Comparison of ENCODE assay signal across 8 mouse cellular contexts in genomic region chr8:85665146-85665545, GRCm38 (mm10). TPM values are rescaled to one million over a fixed set of nuclear protein-coding genes. Genes with fewer than 3 reads are reported as not detected.
DNase-seq lines count a peak whose midpoint lies in the region; ATAC-seq and TF ChIP-seq lines count a peak whose summit lies in the region.

No protein-coding gene starts in this region.

- ATAC-seq in hindbrain, embryonic 14.5 days (ENCODE audit: low FRiP score) = no peak
- ATAC-seq in hindbrain, embryonic 13.5 days (ENCODE audit: low FRiP score) = no peak
- peak; percentile 51; the same call in 1 of the 2 replicates for ATAC-seq in megakaryocyte, adult 5-6 weeks (ENCODE audit: poor library complexity, severe bottlenecking)
- ATAC-seq in megakaryocyte-erythroid progenitor cell, adult 5-6 weeks (replicated peaks; ENCODE audit: low FRiP score, low TSS enrichment, poor library complexity, severe bottlenecking) = no peak
- no peak for ATAC-seq in midbrain, embryonic 15.5 days (replicated peaks)

- peaks cover 43% of the 10 kb centered on the region for H3K36me3 ChIP-seq in hindbrain, embryonic 14.5 days (replicated peaks; ENCODE audit: control insufficient read depth, insufficient read depth)
- peaks cover 12% of the 10 kb centered on the region for H3K36me3 ChIP-seq in hindbrain, embryonic 13.5 days
- H3K36me3 ChIP-seq in thymus, adult 2 months (ENCODE audit: control insufficient read depth, insufficient read depth, low read length) = no peaks in the 10 kb centered on the region
- no peaks in the 10 kb centered on the region for H3K36me3 ChIP-seq in midbrain, embryonic 15.5 days (replicated peaks)

- no peak for TF ChIP-seq CTCF in thymus, adult 2 months (IDR thresholded peaks at IDR 0.05; ENCODE audit: borderline replicate concordance, control insufficient read depth, extremely low read depth, insufficient read depth, low read length, poor library complexity)
- peak; percentile 12; the same call in 1 of the 2 replicates for TF ChIP-seq CTCF in brain, embryonic 14.5 days (IDR thresholded peaks at IDR 0.05; ENCODE audit: borderline replicate concordance, extremely low read depth, insufficient read depth, insufficient read length)

- no peak overlapping the region for H3K9ac ChIP-seq in hindbrain, embryonic 14.5 days
- H3K9ac ChIP-seq in hindbrain, embryonic 13.5 days = no peak overlapping the region
- H3K9ac ChIP-seq in midbrain, embryonic 15.5 days = no peak overlapping the region

- no peak for TF ChIP-seq POLR2A in thymus, adult 2 months (IDR thresholded peaks at IDR 0.05; ENCODE audit: control insufficient read depth, extremely low read depth, insufficient read depth, low read length, poor library complexity)
- no peak for TF ChIP-seq POLR2A in brain, embryonic 14.5 days (IDR thresholded peaks at IDR 0.05; ENCODE audit: borderline replicate concordance, extremely low read depth, insufficient read depth, insufficient read length, poor library complexity, severe bottlenecking)

- H3K4me2 ChIP-seq in hindbrain, embryonic 14.5 days (replicated peaks) = no peak overlapping the region
- no peak overlapping the region for H3K4me2 ChIP-seq in hindbrain, embryonic 13.5 days
- H3K4me2 ChIP-seq in midbrain, embryonic 15.5 days = no peak overlapping the region

- no peaks in the 10 kb centered on the region for H3K9me3 ChIP-seq in hindbrain, embryonic 14.5 days (ENCODE audit: control insufficient read depth, low read length)
- no peaks in the 10 kb centered on the region for H3K9me3 ChIP-seq in hindbrain, embryonic 13.5 days
- H3K9me3 ChIP-seq in midbrain, embryonic 15.5 days = no peaks in the 10 kb centered on the region

- H3K4me3 ChIP-seq in hindbrain, embryonic 14.5 days (replicated peaks; ENCODE audit: low read length) = no peak overlapping the region
- no peak overlapping the region for H3K4me3 ChIP-seq in hindbrain, embryonic 13.5 days
- H3K4me3 ChIP-seq in thymus, adult 2 months (ENCODE audit: control insufficient read depth, insufficient read depth, low read length) = no peak overlapping the region
- no peak overlapping the region for H3K4me3 ChIP-seq in midbrain, embryonic 15.5 days

- no peak overlapping the region for H3K27ac ChIP-seq in hindbrain, embryonic 14.5 days
- H3K27ac ChIP-seq in hindbrain, embryonic 13.5 days = no peak overlapping the region
- no peak overlapping the region for H3K27ac ChIP-seq in thymus, adult 2 months (ENCODE audit: control insufficient read depth, insufficient read depth, low read length)
- H3K27ac ChIP-seq in midbrain, embryonic 15.5 days = no peak overlapping the region

- peak; percentile 60 for DNase-seq in hindbrain, embryonic 14.5 days (ENCODE audit: low spot score)
- DNase-seq in thymus, adult 2 months = peak; percentile 19
- DNase-seq in thymus, postnatal 36 days = no peak
- peak; percentile 69 for DNase-seq in brain, embryonic 14.5 days (ENCODE audit: low read depth)

- H3K27me3 ChIP-seq in hindbrain, embryonic 14.5 days (ENCODE audit: control insufficient read depth, insufficient read depth, low read length) = no peaks in the 10 kb centered on the region
- no peaks in the 10 kb centered on the region for H3K27me3 ChIP-seq in hindbrain, embryonic 13.5 days
- no peaks in the 10 kb centered on the region for H3K27me3 ChIP-seq in thymus, adult 2 months (ENCODE audit: control insufficient read depth, insufficient read depth, low read length)
- H3K27me3 ChIP-seq in midbrain, embryonic 15.5 days (replicated peaks) = no peaks in the 10 kb centered on the region

- no peaks in the 10 kb centered on the region for H3K4me1 ChIP-seq in hindbrain, embryonic 14.5 days (replicated peaks; ENCODE audit: control insufficient read depth, insufficient read depth, low read length)
- H3K4me1 ChIP-seq in hindbrain, embryonic 13.5 days (replicated peaks) = no peaks in the 10 kb centered on the region
- H3K4me1 ChIP-seq in thymus, adult 2 months (replicated peaks; ENCODE audit: control insufficient read depth, insufficient read depth, low read length) = no peaks in the 10 kb centered on the region
- H3K4me1 ChIP-seq in midbrain, embryonic 15.5 days = no peaks in the 10 kb centered on the region

RNA-seq across cellular contexts. Expression of gene Neto2, which starts 35.6 kb away (rescaled TPM):
- 92.0 and 104 TPM in 2 replicates for polyA plus RNA-seq in hindbrain, embryonic 14.5 days (2014; fragmentation: Nextera tagmentation; extraction: Ambion mirVana)
- polyA plus RNA-seq in hindbrain, embryonic 13.5 days (2015; fragmentation: Nextera tagmentation; extraction: Ambion mirVana) = 49.3 and 49.7 TPM in 2 replicates
- polyA plus RNA-seq in thymus, adult 2 months (2012; rRNA removed) = 3.1 and 3.6 TPM in 2 replicates
- 46.1 and 51.6 TPM in 2 replicates for polyA plus RNA-seq in brain, embryonic 14.5 days (2012; rRNA removed)
- 4.0 TPM in 2 replicates for total RNA-seq in megakaryocyte, adult 5-6 weeks (2015)
- 2.2 and 4.7 TPM in 2 replicates for total RNA-seq in megakaryocyte, adult 5-6 weeks (2017)
- total RNA-seq in megakaryocyte-erythroid progenitor cell, adult 5-6 weeks (2014; fragmentation: Nextera tagmentation) = 1.9 and 5.5 TPM in 2 replicates
- 3.1 and 6.9 TPM in 2 replicates for total RNA-seq in megakaryocyte-erythroid progenitor cell, adult 5-6 weeks (2017)
- 51.3 and 58.9 TPM in 2 replicates for polyA plus RNA-seq in midbrain, embryonic 15.5 days (2015; fragmentation: Nextera tagmentation; extraction: Ambion mirVana)

Comparison
In these comparisons a context has a peak if more than half of its experiments do, and no peak if none do; other contexts are left out.
1. DNase-seq: peak in hindbrain, embryonic 14.5 days (single experiment), thymus, adult 2 months (single experiment) and brain, embryonic 14.5 days (single experiment); none in thymus, postnatal 36 days (0 of 2).
2. RNA of gene Neto2, which starts 35.6 kb away (polyA plus RNA-seq): 92.0 to 104 TPM in hindbrain, embryonic 14.5 days, 51.3 to 58.9 TPM in midbrain, embryonic 15.5 days, 46.1 to 51.6 TPM in brain, embryonic 14.5 days and 49.3 to 49.7 TPM in hindbrain, embryonic 13.5 days; 3.1 to 3.6 TPM in thymus, adult 2 months; every median in the first group is over 10 times any median in the second.